Mouse (Mus musculus): ENCODE data around the gene Rnf115.
"Not testable (repeated sequence)": the region's sequence is repeated elsewhere in the genome, so short reads cannot be mapped to it uniquely, and the experiment has no call there.

Gene Rnf115

DNA sequence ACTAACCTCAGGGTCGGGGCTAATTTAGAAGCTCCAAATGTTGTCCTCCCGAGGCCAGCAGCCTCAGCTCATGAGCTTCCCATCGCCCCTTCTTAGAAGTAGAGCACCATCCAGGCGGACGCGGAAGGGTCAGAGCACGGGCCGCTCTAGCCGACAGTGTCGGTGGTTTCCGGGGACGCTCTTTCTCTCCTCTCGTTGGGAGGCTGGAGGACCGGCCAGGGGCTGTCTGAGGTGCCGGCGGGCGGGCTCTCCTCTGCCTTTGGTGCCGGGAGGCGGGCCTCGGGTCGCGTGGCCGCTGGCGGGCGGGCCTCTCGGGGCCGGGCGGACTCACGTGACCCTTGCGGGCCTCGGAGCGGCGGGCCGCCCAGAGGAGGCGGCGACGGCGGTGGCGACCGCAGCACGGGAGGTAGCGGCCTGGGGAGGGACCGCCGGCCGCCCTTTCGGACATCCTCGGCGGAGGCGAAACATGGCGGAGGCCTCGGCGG, at the start of gene Rnf115, which contains the start of gene Polr3c:
Rnf115 (plus strand) TSS at position 322 of the 485 bp plus-strand sequence.
Polr3c (minus strand) TSS at position 286 of the 485 bp plus-strand sequence.
- H3K36me3 ChIP-seq (ENCODE audit: control insufficient read depth, insufficient read depth, low read length, poor library complexity, severe bottlenecking) = no peaks in the 10 kb centered on the region
- H3K27me3 ChIP-seq (ENCODE audit: control insufficient read depth, insufficient read depth, low read length, poor library complexity, severe bottlenecking) = no peaks in the 10 kb centered on the region
- peak; percentile 95 for DNase-seq (ENCODE audit: low read depth, low spot score)

DNA sequence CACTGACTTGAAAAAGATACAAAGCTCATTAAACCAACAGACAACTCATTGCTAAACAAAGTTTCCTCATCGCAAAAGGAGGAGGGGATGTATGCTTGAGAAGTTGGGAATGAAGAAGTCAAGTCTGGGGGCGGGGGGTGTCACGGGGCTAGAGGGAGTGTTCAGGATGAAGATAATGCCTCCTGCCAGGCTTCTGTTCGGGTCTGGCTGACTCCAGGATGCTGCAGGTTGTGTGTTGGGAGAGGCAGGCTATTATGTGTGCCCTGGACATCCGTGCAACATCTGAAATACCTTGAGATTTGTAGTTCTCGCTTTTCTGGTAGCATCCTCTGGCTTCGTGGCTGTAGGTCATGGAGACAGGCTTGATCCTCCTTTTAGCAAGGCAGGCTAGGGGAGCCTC, 49.0 kb upstream of the Rnf115 start:
- DNase-seq (ENCODE audit: low read depth, low spot score) = no peak
- no peaks in the 10 kb centered on the region for H3K27me3 ChIP-seq (ENCODE audit: control insufficient read depth, insufficient read depth, low read length, poor library complexity, severe bottlenecking)
- H3K36me3 ChIP-seq (ENCODE audit: control insufficient read depth, insufficient read depth, low read length, poor library complexity, severe bottlenecking) = no peaks in the 10 kb centered on the region

DNA sequence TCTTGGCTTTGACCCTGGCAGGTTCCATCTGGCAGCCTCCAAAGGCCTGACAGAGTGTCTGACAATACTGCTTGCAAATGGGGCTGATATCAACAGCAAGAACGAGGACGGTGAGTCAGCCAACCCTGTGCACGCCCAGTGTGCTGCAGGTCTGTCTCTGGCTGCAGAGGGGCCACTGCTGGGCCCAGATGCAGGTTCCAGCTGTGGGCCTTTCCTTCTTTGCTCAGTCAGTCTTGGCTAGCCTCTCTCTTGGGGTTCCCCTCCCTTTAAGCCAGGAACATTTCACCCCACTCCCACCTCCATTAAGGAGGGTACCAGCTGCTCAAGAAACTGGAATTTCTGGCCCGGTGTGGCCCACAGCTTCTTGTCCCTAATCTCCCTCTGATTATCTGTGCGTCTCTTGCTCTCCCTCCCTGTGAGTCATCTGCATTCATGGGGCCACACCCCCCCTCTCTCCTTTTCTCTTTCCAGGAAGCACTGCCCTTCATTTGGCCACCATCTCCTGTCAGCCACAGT, 48.2 kb upstream of the Rnf115 start:
- DNase-seq (ENCODE audit: low read depth, low spot score) = no peak
- Histone ChIP-seq H3K36me3 (ENCODE audit: control insufficient read depth, insufficient read depth, low read length, poor library complexity, severe bottlenecking) (no peaks in the 10 kb centered on the region), H3K27me3 (ENCODE audit: control insufficient read depth, insufficient read depth, low read length, poor library complexity, severe bottlenecking) (no peaks in the 10 kb centered on the region)

DNA sequence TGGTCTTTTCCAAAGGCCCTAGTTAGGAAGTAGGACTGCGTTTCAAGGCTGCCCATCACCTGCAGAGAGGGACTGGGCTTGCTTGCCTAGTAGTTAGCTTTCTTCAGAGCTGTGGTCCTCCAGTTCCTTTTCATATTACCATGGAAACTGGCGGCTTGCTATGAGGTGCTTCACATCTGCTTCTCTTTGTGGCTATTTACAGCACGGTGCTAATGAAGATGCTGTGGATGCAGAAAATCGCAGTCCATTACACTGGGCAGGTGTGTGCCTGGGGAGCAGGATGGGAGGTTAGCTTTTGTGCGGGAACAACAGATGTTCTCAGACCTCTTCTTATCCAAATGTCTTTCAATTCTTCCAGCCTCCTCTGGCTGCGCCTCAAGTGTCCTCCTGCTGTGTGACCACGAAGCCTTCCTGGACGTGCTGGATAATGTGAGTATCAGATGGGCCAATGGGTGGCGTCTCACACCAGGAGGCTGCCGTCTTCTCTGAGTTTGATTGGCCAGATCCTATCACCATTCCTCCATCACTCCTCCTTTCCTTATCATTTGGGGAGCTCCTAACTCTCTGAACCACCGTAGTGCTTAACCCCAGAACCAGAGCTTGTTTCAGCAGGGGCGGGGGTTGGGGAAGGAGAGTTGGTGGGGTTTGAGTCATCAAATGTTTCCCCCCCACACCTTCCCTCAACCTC, 47.1 kb upstream of the Rnf115 start:
- Histone ChIP-seq H3K27me3 (ENCODE audit: control insufficient read depth, insufficient read depth, low read length, poor library complexity, severe bottlenecking) (no peaks in the 10 kb centered on the region), H3K36me3 (ENCODE audit: control insufficient read depth, insufficient read depth, low read length, poor library complexity, severe bottlenecking) (no peaks in the 10 kb centered on the region)
- DNase-seq (ENCODE audit: low read depth, low spot score) = no peak

DNA sequence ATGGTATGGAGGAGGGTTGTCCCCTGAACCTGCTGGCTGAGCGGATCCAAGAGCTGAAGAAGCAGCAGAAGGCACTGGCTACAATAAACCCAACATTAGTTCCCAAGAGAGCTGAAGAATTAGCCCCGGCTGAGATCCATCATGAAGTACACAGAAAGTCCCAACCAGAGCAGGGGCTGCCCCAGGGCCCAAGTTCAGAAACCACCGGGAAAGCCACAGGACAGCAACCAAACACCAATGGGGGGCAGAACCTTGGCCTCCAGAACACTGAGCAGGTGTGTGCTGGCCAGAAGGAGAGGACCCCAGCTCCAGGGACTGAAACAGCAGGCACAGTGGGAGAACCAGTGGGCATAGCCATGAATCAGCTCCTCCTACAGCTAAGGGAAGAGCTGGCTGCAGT, 44.0 kb upstream of the Rnf115 start:
- Histone ChIP-seq H3K27me3 (ENCODE audit: control insufficient read depth, insufficient read depth, low read length, poor library complexity, severe bottlenecking) (no peaks in the 10 kb centered on the region), H3K36me3 (ENCODE audit: control insufficient read depth, insufficient read depth, low read length, poor library complexity, severe bottlenecking) (no peaks in the 10 kb centered on the region)
- DNase-seq (ENCODE audit: low read depth, low spot score) = no peak

DNA sequence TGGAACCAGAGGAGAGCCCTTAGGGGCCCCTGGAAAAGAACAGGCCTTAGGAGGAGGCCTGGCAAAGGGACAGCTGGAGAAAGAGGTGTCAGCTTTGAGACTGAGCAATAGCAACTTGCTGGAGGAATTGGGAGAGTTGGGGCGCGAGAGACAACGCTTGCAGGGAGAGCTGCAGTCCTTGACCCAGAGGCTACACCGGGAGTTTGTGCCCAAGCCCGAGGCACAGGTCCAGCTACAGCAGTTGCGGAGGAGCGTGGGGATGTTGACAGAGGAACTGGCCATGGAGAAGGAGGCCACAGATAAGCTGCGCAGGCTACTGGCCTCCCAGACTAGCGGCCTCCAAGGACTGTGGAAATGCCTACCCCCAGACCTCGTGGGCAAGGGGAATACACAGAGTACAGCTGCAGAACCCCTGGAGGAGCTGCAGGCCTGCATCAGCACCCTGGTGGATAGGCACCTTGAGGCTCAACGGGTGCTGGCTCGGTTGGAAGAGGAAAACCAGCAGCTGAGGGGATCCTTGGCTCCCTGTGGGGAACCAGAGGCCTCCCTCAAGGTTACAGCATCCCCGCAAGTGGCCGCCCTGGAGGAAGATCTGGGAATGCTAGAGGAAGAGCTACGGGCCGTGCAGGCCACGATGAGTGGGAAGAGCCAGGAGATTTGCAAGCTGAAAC, 43.2 kb upstream of the Rnf115 start:
- no peak for DNase-seq (ENCODE audit: low read depth, low spot score)
- Histone ChIP-seq H3K27me3 (ENCODE audit: control insufficient read depth, insufficient read depth, low read length, poor library complexity, severe bottlenecking) (no peaks in the 10 kb centered on the region), H3K36me3 (ENCODE audit: control insufficient read depth, insufficient read depth, low read length, poor library complexity, severe bottlenecking) (no peaks in the 10 kb centered on the region)

DNA sequence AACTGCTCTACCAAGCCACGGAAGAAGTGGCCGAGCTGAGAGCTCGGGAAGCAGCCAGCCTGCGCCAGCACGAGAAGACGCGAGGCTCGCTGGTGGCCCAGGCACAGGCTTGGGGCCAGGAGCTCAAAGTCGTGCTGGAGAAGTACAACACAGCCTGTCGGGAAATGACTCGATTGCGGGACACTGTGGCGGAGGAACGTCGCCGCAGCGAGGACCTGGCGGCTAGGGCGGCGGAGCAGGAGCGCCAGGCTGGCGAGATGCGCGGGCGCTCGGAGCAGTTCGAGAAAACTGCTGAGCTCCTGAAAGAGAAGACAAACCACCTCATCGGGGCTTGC, 42.7 kb upstream of the Rnf115 start:
- DNase-seq (ENCODE audit: low read depth, low spot score) = no peak
- no peaks in the 10 kb centered on the region for H3K36me3 ChIP-seq (ENCODE audit: control insufficient read depth, insufficient read depth, low read length, poor library complexity, severe bottlenecking)
- no peaks in the 10 kb centered on the region for H3K27me3 ChIP-seq (ENCODE audit: control insufficient read depth, insufficient read depth, low read length, poor library complexity, severe bottlenecking)

DNA sequence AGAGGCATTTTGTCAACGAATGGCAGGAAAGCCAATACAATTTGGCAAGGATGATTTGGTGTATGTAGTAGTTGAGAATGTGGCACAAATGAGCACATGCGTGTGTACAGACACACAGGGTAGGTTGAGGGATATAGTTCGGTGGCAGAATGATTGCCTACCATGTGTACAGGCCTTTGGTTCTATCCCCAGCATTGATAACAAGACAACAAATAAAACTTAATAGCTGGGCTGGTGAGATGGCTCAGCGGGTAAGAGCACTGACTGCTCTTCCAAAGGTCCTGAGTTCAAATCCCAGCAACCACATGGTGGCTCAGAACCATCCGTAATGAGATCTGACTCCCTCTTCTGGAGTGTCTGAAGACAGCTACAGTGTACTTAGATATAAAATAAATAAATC, 41.4 kb upstream of the Rnf115 start:
- not testable (repeated sequence) for DNase-seq (ENCODE audit: low read depth, low spot score); H3K36me3 ChIP-seq (ENCODE audit: control insufficient read depth, insufficient read depth, low read length, poor library complexity, severe bottlenecking); H3K27me3 ChIP-seq (ENCODE audit: control insufficient read depth, insufficient read depth, low read length, poor library complexity, severe bottlenecking)

DNA sequence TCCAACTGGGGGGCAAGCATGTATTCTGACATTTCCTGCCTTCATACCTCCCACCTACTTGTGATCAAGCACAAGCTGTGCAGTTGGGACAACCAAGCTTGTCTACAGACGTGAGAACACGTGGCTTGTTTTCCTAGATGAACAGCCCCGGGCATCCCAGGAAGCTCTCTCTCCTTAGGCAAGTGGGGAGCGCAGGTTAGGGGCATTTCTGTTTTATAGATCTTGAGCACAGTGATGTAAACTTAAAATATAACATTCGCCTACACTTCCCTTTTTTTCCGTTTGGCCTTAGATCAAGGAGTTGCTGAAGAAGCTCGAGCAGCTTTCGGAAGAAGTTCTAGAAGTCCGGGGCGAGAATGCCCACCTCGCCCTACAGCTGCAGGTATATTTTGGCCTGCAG, 38.6 kb upstream of the Rnf115 start:
- no peaks in the 10 kb centered on the region for H3K27me3 ChIP-seq (ENCODE audit: control insufficient read depth, insufficient read depth, low read length, poor library complexity, severe bottlenecking)
- H3K36me3 ChIP-seq (ENCODE audit: control insufficient read depth, insufficient read depth, low read length, poor library complexity, severe bottlenecking) = no peaks in the 10 kb centered on the region
- DNase-seq (ENCODE audit: low read depth, low spot score) = no peak

DNA sequence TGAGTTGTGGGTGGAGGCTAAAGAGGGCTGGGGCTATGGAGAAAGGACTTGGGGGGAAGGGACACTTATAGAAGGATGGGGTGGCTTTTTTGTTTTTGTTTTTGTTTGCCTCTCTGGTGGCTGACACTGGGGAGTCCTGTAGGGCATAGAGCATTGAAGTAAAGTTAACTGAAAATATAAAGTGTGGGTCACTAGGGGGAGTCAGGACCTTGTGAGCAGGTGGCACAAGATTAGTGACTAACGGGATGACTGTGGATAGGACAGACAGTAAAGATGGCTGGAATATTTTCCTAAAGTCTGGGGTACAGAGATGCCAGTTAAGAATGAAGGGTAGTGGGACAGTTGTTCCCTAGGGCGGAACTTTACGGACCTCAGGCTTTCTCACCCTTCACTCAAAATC, 37.2 kb upstream of the Rnf115 start:
- Histone ChIP-seq H3K36me3 (ENCODE audit: control insufficient read depth, insufficient read depth, low read length, poor library complexity, severe bottlenecking) (no peaks in the 10 kb centered on the region), H3K27me3 (ENCODE audit: control insufficient read depth, insufficient read depth, low read length, poor library complexity, severe bottlenecking) (no peaks in the 10 kb centered on the region)
- peak; percentile 45 for DNase-seq (ENCODE audit: low read depth, low spot score)

DNA sequence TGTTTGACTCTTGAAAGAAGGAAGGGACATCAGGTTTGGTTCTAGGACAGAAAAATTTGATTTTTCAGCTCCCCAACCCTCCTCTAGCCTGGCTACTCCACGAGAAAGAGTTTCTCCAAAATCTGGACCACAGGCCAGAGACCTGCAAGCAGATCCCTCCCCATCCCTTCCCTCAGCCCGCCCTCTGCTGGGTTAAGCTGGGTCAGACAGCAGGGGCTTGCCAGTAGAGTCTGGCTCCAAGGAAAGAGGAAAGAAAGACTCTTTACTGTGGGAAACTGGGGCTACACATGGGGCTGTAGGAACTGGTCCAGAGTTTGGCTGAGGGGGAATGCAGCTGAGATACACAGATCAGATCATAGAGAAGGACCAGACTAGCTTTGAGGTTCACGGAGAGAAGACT, 35.0 kb upstream of the Rnf115 start:
- H3K36me3 ChIP-seq (ENCODE audit: control insufficient read depth, insufficient read depth, low read length, poor library complexity, severe bottlenecking) = no peaks in the 10 kb centered on the region
- no peaks in the 10 kb centered on the region for H3K27me3 ChIP-seq (ENCODE audit: control insufficient read depth, insufficient read depth, low read length, poor library complexity, severe bottlenecking)
- no peak for DNase-seq (ENCODE audit: low read depth, low spot score)

DNA sequence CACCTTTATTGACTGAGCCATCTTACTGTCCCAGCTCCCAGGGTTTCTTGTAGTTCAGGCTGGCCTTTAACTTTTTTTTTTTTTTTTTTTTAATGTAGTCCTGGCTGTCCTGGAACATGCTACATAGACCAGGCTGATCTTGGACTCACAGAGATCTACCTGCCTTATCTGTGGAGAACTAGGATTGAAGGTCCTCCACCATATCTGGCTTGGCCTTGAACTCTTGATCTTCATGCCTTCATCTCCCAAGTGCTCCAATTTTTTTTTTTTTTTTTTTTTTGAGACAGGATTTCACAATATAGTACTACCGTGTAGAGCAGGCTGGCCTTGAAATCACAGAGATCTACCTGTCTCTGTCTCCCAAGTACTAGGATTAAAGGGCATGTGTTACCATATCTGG, 33.9 kb upstream of the Rnf115 start:
- no peak for DNase-seq (ENCODE audit: low read depth, low spot score)
- no peaks in the 10 kb centered on the region for H3K36me3 ChIP-seq (ENCODE audit: control insufficient read depth, insufficient read depth, low read length, poor library complexity, severe bottlenecking)
- no peaks in the 10 kb centered on the region for H3K27me3 ChIP-seq (ENCODE audit: control insufficient read depth, insufficient read depth, low read length, poor library complexity, severe bottlenecking)

DNA sequence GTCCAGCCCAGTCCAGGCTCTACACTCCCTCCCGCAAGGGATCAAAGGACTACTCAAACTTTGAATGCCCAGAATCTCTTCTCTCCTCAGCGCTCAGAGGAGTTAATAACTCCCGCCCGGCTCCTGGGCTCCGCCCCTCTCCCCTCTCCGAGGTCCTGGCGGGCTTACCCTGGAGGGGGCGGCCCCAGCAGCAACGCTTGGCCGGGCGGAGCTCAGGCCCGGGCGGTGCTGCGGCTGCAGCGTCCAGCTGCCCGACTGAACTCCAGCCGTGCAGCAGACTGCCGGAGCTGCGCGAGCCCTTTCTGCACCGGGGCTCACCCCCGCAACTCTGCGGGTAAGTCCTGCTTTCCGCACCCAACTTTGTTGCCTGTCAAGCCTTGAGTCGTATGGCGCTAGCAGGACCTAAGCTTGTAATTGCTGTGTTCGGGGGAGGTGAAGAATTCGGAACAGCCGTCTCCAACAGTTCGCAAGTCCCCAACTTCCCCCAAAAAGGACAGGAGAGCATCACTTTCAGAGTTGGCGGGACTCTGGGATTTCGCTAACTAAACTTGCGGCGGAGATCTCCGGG, 31.2 kb upstream of the Rnf115 start, which contains the start of gene Pias3:
Pias3 (plus strand) TSS at position 187 of the 568 bp plus-strand sequence.
- H3K27me3 ChIP-seq (ENCODE audit: control insufficient read depth, insufficient read depth, low read length, poor library complexity, severe bottlenecking) = no peaks in the 10 kb centered on the region
- H3K36me3 ChIP-seq (ENCODE audit: control insufficient read depth, insufficient read depth, low read length, poor library complexity, severe bottlenecking) = no peaks in the 10 kb centered on the region
- DNase-seq (ENCODE audit: low read depth, low spot score) = peak; percentile 59

DNA sequence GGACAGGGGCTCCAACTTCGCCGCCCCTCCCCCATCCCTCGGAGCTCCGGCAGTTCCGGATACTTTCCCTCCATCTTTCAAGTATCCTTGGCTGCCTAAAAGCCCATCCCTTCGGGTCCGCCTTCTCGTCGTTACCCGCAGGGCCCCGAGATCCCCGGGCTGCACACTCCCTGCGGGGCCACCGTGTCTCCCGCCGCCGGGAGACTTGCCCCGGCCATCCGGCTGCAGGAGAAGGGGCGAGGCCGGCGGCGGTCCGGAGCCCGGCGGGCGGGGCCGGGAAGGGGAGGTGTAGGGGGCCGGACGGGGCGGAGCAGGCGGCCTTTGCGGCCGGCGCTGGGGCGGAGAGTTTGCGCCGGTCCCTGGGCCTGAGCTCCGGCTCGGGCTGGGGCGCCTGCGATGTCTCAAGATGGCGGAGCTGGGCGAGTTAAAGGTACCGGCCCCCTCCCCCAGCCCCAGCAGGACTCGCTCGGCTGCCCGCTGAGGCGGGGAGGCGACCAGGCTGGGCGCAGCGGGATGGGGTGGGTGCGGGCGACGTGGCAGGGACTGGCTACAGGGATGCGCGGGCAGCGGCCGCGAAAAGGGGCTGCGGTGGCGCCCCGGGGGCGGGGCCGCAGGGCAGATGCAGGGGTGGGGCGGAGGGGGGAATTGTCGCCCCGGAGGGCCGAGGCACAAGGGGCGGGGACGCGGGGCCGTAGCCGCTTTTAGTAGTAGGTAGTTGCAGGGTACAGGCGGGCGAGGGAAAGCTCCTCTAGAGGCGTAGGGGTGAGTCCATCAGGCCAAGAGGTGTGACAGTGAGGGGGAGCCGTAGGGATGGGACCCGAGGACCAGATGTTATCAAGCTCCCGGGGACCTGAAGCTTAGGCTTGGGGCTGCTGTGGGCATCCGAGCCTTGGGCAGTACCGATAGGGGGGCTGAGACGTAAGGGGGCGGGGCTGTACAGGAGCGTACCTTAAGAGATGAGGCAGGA, 30.4 kb upstream of the Rnf115 start:
- peak; percentile 88 for DNase-seq (ENCODE audit: low read depth, low spot score)
- H3K27me3 ChIP-seq (ENCODE audit: control insufficient read depth, insufficient read depth, low read length, poor library complexity, severe bottlenecking) = no peaks in the 10 kb centered on the region

More for the DNA sequence above, 30.4 kb upstream of the Rnf115 start:
- H3K36me3 ChIP-seq (ENCODE audit: control insufficient read depth, insufficient read depth, low read length, poor library complexity, severe bottlenecking) = no peaks in the 10 kb centered on the region

Data from splenic B cell, adult 2 months (primary cell).